Mouse (Mus musculus) monocyte, adult 2 months (primary cell): ENCODE measurements around the gene Plxna2.

Experiments used
- DNase-seq, 2 experiments: peaks; one replicate each; pipeline ENCODE4 v3.0.0; 2022; ENCODE audit warnings: low spot score in 2 of 2, low read depth in 1 of 2

The Plxna2 gene

GRCm38 (mm10) chr1:194808681-194809080 is 190.7 kb downstream of the Plxna2 start:
- no peak for DNase-seq

GRCm38 (mm10) chr1:194809600-194809999 is 191.6 kb downstream of the Plxna2 start:
- DNase-seq, result no peak

GRCm38 (mm10) chr1:194814187-194814586 is 196.2 kb downstream of the Plxna2 start:
- DNase-seq, result no peak

GRCm38 (mm10) chr1:194815547-194815946 is 197.5 kb downstream of the Plxna2 start:
- DNase-seq, result no peak

- DNase-seq, result no peak
Measured at GRCm38 (mm10) chr1:194816913-194817312, 198.9 kb downstream of the Plxna2 start.

GRCm38 (mm10) chr1:194820953-194821352 is 202.9 kb downstream of the Plxna2 start:
- no peak for DNase-seq

- no peak for DNase-seq
Measured at GRCm38 (mm10) chr1:194821721-194822120, 203.7 kb downstream of the Plxna2 start.

- no peak for DNase-seq
Measured at GRCm38 (mm10) chr1:194828316-194828715, 210.3 kb downstream of the Plxna2 start.

- DNase-seq, result no peak
Measured at GRCm38 (mm10) chr1:194835238-194835637, 217.2 kb downstream of the Plxna2 start.

- no peak for DNase-seq
Measured at GRCm38 (mm10) chr1:194836182-194836581, 218.2 kb downstream of the Plxna2 start.

GRCm38 (mm10) chr1:194836671-194837070 is 218.7 kb downstream of the Plxna2 start:
- DNase-seq, result no peak

- no peak for DNase-seq
Measured at GRCm38 (mm10) chr1:194839230-194839910, 221.4 kb downstream of the Plxna2 start.

GRCm38 (mm10) chr1:194843020-194843419 is 225.0 kb downstream of the Plxna2 start:
- no peak for DNase-seq

- DNase-seq, result no peak
Measured at GRCm38 (mm10) chr1:194847014-194847413, 229.0 kb downstream of the Plxna2 start.

- no peak for DNase-seq
Measured at GRCm38 (mm10) chr1:194851242-194852064, 233.4 kb downstream of the Plxna2 start.

- no peak for DNase-seq
Measured at GRCm38 (mm10) chr1:194852065-194852358, 234.0 kb downstream of the Plxna2 start.
